9 mouse cellular contexts compared by ENCODE assay signal in genomic region chr9:71679103-71679815, GRCm38 (mm10).
A peak's percentile ranks its signal among the peaks of the same experiment; 100 is the strongest.
DNase-seq lines count a peak whose midpoint lies in the region; ATAC-seq lines count a peak whose summit lies in the region.
"Had no signal": no experiment of that assay in that cellular context is flagged by ENCODE, and none has a peak within 500 bp of the region (broad histone marks: within the 10 kb centered on the region; RNA-seq: fewer than 3 reads in every experiment).

No protein-coding gene starts in this region.

- H3K4me3 ChIP-seq in kidney, embryonic 16.5 days (ENCODE audit: low read length): no peak overlapping the region
- H3K4me3 ChIP-seq in forebrain, embryonic 12.5 days (replicated peaks): no peak overlapping the region
- H3K4me3 ChIP-seq: embryonic facial prominence, embryonic 12.5 days had no signal

- no peak overlapping the region for H3K27ac ChIP-seq in kidney, embryonic 16.5 days (ENCODE audit: low read length)
- H3K27ac ChIP-seq in forebrain, embryonic 12.5 days: no peak overlapping the region
- H3K27ac ChIP-seq: embryonic facial prominence, embryonic 12.5 days had no signal

- 0 out of 2 replicates have a peak, but pooled peaks cover 3% of the 10 kb centered on the region for H3K36me3 ChIP-seq in kidney, embryonic 16.5 days (ENCODE audit: insufficient read depth, low read length)
- H3K36me3 ChIP-seq in forebrain, embryonic 12.5 days (replicated peaks): no peaks in the 10 kb centered on the region
- H3K36me3 ChIP-seq: embryonic facial prominence, embryonic 12.5 days had no signal

- no peaks in the 10 kb centered on the region for H3K9me3 ChIP-seq in kidney, embryonic 16.5 days (ENCODE audit: low read length)
- H3K9me3 ChIP-seq in forebrain, embryonic 12.5 days: no peaks in the 10 kb centered on the region
- H3K9me3 ChIP-seq: embryonic facial prominence, embryonic 12.5 days had no signal

- no peak overlapping the region for H3K4me2 ChIP-seq in kidney, embryonic 16.5 days (replicated peaks; ENCODE audit: low read depth, low read length)
- no peak overlapping the region for H3K4me2 ChIP-seq in forebrain, embryonic 12.5 days
- H3K4me2 ChIP-seq: embryonic facial prominence, embryonic 12.5 days had no signal

- no peaks in the 10 kb centered on the region for H3K27me3 ChIP-seq in kidney, embryonic 16.5 days (ENCODE audit: insufficient read depth, low read length)
- no peaks in the 10 kb centered on the region for H3K27me3 ChIP-seq in forebrain, embryonic 12.5 days
- H3K27me3 ChIP-seq: embryonic facial prominence, embryonic 12.5 days had no signal

- ATAC-seq in kidney, embryonic 16.5 days (ENCODE audit: low FRiP score, low TSS enrichment): no peak
- no peak for ATAC-seq in forebrain, embryonic 12.5 days (ENCODE audit: low FRiP score)

- H3K9ac ChIP-seq in kidney, embryonic 16.5 days (replicated peaks; ENCODE audit: low read length): no peak overlapping the region
- H3K9ac ChIP-seq in forebrain, embryonic 12.5 days: no peak overlapping the region
- H3K9ac ChIP-seq: embryonic facial prominence, embryonic 12.5 days had no signal

- peak; percentile 65 to 72 for DNase-seq in kidney, postnatal 36 days
- peak; percentile 17 for DNase-seq in cerebellum, adult 11 months
- peak; percentile 79 for DNase-seq in gastrocnemius, postnatal 25 days
- DNase-seq in lung, postnatal 10 days: peak; percentile 65
- no peak for DNase-seq in liver
- DNase-seq in right cerebral cortex, adult 2 months (ENCODE audit: low spot score in 2 of 2): no peak

- peaks cover 27% of the 10 kb centered on the region; the same call in 1 of the 2 replicates for H3K4me1 ChIP-seq in kidney, embryonic 16.5 days (ENCODE audit: insufficient read depth, low read length)
- 0 out of 2 replicates have a peak, but pooled peaks cover 4% of the 10 kb centered on the region for H3K4me1 ChIP-seq in forebrain, embryonic 12.5 days
- H3K4me1 ChIP-seq: embryonic facial prominence, embryonic 12.5 days had no signal

- WGBS in kidney, embryonic 16.5 days: 71% methylated on average over 11 of the region's 11 CpGs
- 86% methylated on average over 11 of the region's 11 CpGs for WGBS in forebrain, embryonic 12.5 days

Comparison
In these comparisons a context has a peak if more than half of its experiments do, and no peak if none do; other contexts are left out.
1. DNase-seq: peak in kidney, postnatal 36 days (2 of 2), cerebellum, adult 11 months (single experiment), gastrocnemius, postnatal 25 days (single experiment) and lung, postnatal 10 days (single experiment); none in liver (single experiment) and right cerebral cortex, adult 2 months (0 of 2).